Mouse (Mus musculus) left cerebral cortex, adult 9 months (tissue): ENCODE measurements around the gene Sh3pxd2a.

Source experiments
- DNase-seq, 2 experiments: peaks; one replicate each; pipeline ENCODE4 v3.0.0; 2022; ENCODE audit warnings: low spot score in 2 of 2

Sh3pxd2a gene

DNA sequence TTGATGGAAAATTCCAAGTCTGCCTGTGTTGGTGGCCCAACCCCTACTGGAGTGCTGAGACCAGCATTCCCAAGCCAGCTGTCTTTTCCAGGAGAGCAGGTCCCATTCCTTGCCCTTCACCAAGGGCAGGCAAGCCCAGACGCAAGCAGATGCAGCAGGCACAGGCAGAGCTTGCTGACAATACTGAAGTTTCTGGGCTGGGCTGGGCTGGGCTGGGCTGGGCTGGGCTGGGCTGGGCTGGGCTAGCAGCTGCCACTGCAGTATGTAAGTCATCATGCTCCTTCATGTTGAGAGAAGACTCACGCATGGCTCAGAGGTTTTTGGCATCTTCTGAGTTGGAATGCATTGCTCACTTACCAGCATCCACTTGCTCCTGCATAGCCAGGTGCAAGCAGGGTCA, 27.7 kb upstream of the Sh3pxd2a start:
- no peak for DNase-seq

DNA sequence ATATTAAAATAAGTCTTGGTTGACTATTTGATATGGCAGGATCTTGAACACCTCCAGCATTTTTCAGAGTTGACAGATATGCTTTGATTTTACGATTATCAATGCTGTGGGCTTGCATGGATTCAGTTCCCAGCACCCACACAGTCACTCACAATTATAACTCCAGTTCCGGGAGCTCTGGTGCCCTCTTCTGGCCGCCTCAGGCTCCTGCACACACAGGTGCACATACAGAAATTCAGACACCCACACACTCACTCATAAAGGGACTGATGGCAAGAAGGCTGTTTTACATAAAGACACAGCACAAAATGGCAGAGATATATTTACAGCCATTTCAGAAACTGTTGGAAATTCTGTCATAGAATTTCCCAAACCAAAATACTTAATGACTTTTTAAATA, 25.0 kb upstream of the Sh3pxd2a start:
- DNase-seq, result no peak

DNA sequence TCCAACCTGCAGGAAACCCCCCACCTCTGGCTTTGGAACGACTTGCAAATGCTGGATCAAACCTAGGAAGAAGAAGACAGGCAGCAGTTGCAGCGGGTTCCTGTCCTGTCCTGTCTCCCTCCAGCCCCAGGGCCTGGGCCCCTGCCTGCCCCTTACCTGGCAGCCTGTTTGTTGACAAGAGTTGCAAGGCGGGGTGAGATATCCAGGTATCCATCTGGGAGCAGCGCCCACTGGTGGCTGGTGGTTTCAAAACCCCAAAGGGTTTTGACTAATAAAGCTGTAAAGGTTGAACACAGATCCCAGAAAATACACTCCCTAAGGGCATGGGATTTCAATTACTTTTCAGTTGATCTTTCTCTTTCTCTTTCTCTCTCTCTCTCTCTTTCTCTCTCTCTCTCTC, 24.0 kb upstream of the Sh3pxd2a start:
- DNase-seq, result no peak

DNA sequence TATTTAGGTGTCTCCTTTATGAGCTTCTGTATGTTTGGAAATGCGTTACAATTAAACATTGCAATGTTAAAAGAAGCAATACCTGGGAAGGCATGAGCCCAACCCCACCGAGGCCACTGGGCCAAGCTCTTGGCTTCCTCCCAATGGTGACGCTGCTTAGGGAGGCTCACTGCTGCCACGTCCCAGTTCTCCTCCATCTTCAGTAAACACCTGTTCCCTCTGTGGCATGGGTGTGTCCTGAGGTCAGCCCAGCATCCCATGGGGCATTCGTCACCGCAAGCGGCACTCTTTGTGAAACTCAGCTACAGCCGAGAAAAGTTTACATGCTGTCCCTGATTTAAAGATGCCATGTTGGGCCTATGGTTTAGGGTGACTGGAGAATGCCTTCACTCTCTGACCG, 23.4 kb upstream of the Sh3pxd2a start:
- DNase-seq, result no peak

DNA sequence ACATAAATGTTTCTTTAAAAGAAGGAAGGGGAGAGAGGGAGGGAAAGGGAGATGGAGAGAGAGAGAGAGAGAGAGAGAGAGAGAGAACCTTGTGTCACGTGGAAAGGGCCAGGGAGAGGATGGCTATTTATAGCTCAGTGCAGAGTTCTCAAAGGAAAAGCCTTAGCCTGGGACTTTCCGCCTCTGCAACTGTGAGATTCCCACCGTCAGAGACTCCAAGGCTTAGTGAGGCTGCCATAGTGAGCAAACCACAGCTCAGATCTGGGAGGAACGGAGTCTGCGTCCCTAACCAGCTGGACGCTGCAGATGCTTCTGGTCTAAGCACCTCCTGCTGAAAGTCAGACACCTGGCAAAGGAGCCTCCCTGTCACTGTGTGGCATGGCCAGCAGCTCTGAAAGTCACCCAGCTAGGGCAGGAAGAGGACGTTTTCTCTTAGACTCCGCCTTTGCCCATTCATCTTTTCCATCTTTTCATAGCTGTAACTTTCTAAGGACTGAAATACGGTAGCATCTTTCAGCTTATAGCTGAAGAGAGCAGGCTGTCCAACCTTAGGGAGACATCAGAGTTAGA, 21.9 kb upstream of the Sh3pxd2a start:
- no peak for DNase-seq

DNA sequence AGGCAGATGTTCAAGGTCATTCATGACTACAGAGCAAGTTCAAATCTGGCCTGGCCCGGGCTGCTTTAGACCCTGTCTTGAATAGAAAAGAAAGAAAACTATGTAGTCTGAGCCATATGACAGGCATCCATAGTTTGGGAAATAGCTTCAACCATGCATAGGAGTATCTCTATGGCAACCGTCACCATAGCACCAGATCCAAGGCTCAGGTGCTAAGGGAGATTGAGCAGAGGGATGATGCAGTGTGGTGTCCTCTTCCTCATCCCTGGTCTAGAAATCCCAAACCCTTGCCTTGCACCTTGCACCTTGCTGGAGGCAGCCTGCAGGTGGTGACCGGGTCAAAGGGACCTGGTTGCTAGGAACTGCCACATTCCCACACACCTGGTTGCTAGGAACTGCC, 19.9 kb upstream of the Sh3pxd2a start:
- peak in 1 of 2 experiments; percentile 69 for DNase-seq

DNA sequence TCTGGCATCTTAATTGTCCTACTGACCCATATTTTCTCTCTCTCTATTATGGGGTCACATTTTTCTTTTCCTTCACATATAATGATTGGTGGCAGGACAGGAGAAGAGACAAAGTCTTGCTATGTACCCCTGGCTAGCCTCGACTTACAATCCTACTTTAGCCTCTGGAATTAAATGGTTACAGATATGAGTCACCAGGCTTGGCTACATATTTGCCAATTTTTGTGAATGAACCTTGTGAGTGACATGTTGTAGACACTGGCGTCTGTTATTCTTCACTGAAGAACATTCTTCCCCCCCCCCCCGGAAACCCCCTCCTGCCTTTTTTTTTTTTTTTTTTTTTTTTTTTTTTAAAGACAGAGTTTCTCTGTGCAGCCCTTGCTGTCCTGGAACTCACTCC, 19.1 kb upstream of the Sh3pxd2a start:
- DNase-seq, result no peak

DNA sequence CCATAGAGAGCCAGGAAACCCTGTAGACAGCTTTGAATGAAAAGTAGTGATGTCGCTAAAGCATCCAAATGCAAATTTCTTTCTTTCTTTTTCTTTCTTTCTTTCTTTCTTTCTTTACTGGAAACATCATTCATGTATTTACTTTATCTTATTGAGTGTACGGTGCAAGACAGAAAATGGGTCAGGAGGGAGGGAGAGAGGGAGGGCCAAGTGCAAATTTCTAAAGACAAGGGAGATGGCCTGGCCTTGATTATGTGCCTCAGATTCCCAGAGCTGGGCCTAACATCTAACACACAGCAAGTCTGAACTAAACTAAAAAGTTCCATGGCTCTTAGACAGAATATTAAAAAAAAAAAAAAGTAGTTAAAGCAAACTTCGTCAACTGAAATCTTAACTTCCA, 9.3 kb upstream of the Sh3pxd2a start:
- no peak for DNase-seq

DNA sequence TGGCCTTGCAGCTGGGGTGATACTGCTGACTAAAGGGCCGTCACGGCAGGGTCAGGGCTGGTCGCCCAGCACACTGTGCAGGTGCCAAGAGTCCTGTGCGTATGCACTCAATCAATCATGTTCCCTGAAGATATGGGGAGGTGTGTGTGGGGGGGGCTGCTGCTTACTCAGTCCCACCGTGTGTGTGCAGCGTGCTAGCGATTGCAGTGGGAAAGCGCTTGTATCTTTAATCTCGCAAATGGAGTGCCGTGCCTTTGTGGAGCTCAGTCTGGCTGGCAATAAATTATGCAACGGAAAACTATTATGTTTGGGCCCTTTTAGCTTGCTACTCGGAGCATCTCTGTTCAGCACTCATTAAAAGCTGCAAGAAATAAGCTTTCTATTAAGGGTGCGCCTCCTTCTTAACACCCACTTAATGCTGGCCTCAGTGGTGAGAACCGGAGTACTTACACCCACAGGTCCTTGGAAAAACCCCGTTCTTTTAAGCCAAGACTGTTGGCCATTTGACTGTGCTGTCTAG, 8.7 kb upstream of the Sh3pxd2a start:
- DNase-seq, result no peak

DNA sequence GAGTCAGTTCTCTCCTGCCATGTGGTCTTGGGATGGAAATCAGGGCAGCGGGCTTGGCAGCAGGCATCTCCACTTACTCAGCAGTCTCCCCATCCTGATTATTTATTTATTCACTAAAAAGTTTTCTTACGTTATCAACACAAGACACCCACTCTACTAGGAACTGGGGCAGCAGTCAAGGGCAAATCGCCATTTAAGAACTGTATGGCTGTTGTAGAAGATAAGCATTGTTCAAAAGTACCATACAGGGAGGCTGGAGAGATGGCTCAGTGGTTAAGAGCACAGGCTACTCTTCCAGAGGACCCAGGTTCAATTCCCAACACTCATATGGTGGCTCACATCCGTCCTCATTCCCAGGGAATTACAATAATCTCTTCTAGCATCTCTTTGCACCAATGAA, 7.6 kb upstream of the Sh3pxd2a start:
- no peak for DNase-seq

DNA sequence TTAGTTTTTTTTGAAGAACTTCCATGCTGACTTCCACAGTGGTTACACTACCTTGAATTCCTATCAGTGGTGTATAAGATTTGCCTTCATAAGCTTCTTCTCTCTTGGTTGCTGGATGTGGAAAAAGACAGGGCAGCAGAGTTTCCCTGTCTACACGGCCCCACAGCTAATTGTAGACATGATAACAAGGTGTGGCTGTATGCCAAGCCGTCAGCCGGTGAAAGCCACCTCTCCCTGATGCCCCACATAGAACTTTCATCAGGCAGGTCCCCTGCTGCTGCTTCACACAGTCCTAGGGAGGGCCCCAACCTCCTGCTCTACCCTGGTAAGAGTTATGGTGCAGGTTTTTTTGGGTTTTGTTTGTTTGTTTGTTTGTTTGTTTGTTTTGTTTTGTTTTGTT, 4.5 kb upstream of the Sh3pxd2a start:
- no peak for DNase-seq

DNA sequence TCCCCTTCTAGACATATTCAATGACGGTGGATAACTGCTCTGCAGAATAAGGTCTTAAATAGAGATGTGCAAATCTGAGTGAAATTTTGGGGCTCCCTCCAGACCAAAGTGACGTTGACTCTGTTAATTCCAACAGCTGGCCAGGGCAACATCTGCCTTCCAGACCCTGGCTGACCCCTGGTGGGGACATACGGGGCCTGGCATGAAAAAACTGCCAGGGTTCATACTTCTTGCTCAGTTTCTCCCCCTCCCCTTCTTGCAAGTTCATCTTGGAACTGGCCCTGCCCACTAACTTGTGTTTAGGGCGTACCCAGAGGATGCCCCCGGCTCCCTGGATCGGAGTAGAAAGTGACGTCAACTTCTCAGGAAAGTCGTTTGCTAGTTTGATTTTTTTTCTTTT, 2.6 kb upstream of the Sh3pxd2a start:
- DNase-seq, result no peak

DNA sequence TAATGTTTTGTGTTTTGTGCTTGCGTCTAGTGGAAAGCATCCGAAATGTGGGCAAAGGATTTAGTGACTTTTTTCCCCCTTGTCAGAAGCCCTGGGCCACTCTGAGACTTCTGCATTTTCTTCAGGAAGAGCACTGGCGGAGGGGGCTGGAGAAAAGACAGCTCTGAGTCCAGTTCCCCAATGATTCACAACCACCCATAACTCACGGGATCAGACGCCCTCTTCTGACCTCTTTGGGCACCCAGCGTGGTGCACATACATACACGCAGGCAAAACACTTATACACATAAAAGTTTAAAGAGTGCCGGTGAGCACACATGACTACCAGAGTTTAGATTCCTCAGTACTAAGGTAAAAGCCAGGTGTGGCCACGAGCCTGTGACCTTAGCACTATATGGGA, 1.3 kb upstream of the Sh3pxd2a start:
- DNase-seq, result no peak

DNA sequence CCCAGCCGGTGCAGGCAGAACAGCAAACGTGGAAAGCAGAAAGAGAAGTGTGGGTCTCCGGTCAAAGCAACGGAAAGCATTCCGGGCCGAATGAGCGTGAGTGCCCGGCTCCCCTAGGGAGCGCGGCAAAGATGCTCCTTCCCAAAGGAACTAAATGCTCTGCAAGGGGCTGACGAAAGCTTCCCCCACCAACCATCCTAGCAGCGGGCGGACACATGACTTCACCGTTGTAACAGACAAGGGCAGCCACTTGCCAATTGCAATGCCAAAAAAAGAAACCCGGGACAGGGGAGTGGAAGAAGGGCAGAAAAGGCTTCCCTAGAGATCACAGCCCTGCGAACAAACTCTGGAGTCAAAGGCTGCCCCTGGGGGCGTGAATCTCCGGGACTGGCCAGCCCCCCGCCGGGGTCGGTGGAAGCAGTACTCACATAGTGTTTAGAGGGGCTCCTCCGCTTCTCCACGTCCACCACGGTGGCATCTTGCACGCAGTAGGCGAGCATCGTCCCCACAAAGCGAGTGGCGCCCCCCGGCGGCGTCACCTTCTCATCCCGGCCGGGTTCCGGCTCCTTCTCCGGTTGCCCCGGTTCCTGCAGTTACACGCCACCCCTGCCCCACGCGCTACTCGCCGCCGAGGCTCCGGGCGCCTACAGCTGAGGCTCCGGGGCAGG, 431 bp downstream of the Sh3pxd2a start:
- DNase-seq, result peak in 1 of 2 experiments; percentile 58

DNA sequence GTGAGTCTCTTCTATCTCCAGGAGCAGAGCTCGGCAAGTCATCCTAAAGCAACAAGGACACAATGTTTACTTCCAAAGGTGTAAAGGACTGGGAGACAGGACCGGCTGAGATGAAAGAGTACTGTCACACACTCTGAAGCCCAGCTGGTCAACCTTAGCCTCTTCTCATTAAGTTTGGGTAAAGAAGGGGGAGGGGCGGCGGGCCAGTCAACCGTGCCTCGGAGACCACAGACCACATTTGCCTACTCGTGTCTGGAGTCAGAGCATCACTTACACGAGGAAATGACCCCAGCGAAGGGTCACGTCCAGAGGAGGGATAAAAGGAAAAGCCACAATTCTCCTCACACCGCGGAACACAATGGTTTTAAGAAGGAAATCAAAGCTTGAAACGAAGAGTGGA, 995 bp downstream of the Sh3pxd2a start:
- no peak for DNase-seq

DNA sequence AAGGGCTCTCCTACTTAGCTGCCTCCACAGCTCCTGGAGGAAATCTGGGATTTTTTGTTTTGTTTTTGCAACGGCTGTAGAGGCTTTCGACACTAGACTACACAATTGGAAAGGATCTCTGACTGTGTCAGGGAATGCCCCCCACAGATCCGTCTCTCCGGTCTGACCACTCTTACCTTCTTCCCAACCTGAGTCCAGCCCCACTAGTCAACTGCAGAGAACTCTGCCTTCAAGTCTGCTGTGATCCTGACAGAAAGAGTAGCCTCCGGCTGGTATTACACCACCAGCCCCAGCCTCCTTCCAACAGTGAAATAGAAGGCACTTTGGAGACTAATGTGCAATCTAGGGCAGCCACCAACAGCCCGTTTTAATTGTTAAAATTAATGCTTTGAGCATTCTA, 1.5 kb downstream of the Sh3pxd2a start:
- no peak for DNase-seq

DNA sequence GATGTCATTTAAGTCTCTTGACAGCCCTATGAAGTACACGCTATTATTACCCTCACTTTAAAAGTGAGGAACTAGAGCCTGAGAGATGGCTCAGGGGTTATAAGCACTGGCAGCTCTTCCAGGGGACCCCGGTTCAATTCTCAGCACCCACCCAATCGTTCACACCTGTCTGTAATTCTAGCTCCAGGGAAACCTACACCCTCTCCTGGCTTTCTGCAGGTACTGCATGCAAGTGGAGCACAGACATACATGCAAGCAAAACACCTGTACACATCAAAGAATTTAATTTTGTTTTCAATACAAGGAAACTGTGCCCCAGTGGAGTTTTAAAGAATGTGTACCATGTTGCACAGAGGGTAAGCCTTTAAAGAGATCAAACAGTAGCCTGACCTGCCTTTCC, 2.4 kb downstream of the Sh3pxd2a start:
- no peak for DNase-seq

DNA sequence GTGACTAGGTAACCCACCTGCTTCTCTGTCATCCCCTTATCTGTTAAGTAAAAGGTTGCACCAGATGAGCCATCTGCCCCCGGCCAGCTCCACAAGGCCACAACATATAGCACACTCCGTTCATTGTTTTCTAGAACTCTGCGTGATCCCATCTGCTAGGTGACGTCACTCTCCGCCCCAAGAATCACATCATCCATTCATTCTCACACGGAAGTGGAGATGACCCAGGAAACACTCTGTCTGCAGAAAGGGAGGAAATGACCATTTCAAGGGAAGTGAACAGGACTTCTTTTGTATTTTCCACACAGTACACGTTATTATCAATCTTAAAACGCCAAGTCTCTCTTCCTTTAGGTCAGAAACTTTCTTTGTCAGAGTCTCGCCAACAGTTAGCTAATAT, 2.8 kb downstream of the Sh3pxd2a start:
- no peak for DNase-seq

DNA sequence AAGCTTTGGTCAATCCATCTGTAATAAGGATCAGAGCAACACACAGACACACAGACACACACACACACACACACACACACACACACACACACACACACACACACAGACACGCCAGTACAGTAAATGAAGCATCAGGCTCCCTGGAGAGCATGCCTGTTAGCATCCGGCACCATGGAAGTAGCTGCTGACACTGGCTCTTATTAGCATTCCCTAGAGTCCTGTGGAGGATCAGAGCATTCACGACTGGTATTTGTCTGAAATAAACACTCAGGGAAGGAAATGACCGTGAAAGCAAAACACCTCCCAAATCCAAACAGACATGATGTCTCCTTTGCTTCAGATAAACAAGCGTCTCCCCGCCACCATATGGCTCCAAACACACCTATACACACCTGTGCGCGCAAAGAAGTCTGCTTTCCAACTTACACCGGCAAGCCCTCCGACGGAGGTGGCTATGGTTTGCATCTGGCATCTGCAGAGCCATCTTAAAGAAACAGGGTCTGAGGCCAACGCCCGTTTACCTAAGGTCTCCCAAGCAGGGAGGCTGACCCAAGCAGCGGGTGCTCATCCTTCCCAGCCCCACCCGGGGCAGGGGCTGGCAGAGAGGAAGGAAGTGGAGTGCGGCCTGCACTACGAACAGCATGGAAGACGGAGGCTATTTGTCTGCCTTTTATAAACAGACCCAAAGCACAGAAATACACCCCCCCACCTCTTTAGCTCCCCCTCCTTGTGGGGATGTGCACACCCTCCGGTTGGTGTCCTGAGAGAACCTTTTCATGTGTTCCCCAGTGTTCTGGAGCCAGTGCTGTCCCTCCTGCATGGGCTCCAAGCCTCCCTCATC, 3.9 kb downstream of the Sh3pxd2a start:
- DNase-seq, result no peak

DNA sequence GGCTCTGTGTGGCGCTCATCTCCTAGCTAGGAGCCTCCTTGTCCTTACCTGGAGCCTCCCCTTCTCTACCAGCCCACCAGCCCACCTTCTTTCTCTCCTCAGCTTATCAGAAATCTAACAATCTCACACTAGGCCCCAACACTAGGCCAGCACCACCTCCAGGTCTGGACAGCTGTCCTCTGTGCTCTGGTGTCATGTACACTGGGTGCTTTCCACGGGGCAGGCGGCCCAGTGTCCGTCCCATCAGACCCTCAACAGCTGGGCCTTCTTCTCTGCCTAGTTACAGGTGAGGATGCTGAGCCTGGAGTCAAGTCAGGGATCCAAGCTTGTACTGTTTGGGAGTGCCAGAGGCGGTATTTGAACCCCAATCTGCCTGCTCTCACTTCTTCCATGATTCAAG, 5.0 kb downstream of the Sh3pxd2a start:
- DNase-seq, result no peak

DNA sequence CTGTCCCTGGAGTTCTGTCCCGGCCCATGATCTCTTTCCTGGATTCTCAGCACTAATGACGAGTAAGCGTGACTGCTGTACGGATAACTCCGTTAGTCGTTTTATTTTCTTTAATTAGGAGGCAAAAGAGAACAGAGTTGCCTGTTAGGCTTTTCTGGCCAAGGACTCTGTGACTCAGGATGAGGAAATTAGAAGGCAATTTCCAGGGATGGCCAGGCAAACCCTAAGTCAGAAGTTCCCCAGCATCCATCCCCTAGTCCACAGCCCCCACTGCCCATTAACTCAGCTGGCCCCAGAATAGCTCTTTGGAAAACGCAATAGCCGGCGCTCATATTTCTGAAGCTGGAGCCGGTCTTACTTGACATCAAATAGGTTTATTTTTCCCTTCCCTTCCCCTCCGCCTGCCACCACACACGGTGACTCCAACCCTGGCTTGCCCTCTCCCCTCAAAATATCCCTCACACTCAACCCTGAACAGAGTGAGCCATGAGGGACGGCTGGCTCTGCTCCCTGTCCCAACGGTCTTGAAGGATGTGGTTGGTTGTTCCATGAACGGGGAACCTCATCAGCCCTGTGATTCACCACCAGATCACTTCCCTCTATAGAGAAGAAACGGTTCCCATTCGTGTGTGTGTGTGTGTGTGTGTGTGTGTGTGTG, 5.6 kb downstream of the Sh3pxd2a start:
- no peak for DNase-seq

DNA sequence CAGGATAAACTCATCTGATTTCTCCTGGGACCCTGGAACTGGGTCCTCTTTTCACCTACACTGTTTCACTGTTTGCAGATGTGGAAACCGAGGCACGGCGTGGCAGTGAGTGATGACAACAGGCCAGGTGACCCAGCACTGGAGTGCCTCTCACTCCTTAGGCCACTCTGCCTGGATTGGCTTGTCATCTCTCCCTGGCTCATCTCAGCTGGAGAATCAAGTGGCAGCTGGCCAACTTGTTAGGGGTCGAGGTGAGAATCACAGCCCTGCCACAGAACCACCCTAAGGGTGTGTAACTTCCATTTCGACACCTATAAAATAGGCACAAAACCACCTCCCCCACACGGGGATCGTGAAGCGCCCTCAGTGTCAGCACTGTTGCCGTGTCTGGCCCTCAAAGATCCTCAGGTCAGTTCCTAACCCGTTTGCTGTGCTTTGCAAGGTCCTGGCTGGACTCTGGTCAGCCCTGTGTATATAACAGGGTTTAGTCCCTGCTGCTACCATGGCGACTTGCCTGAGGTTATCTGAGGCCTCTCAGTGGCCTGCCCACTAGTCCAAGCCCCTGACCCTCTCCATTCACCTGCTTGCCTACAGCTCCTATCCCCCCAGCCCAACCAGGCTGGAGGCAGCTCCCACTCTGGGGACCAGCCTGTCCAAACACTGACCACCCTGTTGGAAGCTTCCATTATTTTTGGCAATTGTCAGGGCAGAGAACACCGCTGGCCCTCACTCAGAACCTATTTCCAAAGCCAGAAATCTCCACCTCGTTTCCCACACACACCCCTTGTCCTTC, 6.3 kb downstream of the Sh3pxd2a start:
- DNase-seq, result no peak
